Mouse (Mus musculus) CD8-positive naive resting alpha-beta T cell, adult 2 months (primary cell): ENCODE results near the gene Srcap.
"Not testable (repeated sequence)": the region's sequence is repeated elsewhere in the genome, so short reads cannot be mapped to it uniquely, and the experiment has no call there.

Experiments used
- DNase-seq, 2 experiments: peaks; one replicate each; pipeline ENCODE4 v3.0.0; 2022; ENCODE audit warnings: low read depth in 2 of 2, low spot score in 2 of 2

Gene Srcap

DNA sequence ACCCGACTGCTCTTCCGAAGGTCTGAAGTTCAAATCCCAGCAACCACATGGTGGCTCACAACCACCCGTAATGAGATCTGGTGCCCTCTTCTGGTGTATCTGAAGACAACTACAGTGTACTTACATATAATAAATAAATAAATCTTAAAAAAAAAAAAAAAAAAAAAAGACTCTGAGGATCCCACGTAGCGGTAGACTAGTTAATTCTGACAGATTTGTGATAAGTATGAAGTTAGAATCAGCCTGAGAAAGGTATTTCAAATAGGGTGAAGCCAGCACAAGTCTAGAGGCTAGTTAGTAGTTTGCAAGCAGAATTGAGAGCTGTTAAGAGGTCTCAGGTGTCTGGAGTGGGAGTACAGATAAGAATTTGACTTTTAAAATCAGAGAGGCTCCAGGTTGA lies 23.4 kb upstream of the Srcap start:
- not testable (repeated sequence) for DNase-seq

GRCm38 (mm10) chr7:127489982-127490381 lies 21.8 kb upstream of the Srcap start:
- DNase-seq: no peak

DNA sequence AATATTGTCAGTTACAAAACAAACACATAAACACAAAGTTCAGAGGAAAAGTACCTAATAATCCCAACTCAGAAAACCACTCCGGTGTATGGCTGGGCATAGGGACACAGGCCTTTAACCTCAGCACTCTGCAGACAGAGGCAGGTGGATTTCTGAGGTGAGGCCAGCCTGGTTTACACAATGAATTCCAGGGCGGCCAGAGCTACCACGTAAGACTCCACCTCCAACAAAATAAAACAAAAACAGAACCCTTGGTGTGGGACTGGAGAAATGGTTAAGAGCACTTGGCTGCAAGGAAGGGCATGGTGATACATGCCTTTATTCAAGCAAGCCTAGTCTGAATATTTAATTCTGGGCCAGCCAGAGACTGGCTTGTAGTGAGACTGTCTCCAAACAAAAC lies 19.9 kb upstream of the Srcap start:
- DNase-seq: no peak

- DNase-seq: no peak
These were observed 17.1 kb upstream of the Srcap start for GRCm38 (mm10) chr7:127494648-127495047.

DNA sequence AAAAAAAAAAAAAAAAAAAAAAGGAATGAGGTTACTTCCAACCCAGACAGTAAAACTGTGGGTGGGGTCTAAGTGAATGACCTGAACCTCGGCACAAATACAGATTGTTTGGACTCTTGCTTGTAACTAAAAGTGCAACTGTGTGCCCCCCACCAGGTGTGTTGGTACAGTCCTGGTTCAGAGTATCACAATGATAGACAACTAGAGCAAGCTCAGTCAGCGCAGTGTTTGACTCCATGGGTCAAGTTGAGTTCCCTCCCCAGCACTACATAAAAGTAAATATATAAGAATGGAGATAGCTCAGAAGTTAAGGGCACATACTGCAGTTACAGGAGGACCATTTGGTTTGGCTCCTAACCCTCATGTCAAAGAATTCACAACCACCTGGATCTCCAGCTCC lies 14.4 kb upstream of the Srcap start:
- no peak for DNase-seq

DNA sequence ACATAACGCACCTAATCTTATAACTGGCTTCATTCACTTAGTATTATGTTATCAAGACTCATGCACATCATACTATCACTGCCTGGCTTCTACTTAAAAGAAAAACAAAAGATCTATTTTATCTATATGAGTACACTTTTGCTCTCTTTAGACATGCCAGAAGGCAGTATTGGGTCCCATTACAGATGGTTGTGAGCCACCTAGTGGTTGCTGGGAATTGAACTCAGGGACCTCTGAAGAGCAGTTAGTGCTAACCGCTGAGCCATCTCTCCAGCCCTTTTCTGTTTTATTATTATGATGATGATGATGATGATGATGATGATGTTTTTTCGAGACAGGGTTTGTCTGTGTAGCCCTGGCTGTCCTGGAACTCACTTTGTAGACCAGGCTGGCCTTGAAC lies 13.4 kb upstream of the Srcap start:
- DNase-seq: peak in 1 of 2 experiments; percentile 50

DNA sequence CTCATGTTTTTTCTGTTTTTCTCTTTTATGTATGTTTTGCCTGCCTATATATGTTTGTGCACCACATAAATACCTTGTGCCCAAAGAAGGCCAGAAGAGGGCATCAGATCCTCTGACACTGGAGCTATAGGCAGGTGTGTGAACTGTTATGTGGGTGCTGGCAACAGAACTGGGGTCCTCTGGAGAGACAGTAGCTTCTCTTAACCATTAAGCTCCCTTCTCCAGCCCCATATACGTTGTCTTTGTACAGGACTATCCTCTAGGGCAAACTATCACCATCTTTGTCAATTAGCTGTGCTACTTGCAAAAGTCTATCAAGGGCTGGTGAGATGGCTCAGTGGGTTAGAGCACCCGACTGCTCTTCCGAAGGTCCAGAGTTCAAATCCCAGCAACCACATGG lies 3.5 kb upstream of the Srcap start:
- DNase-seq: no peak

DNA sequence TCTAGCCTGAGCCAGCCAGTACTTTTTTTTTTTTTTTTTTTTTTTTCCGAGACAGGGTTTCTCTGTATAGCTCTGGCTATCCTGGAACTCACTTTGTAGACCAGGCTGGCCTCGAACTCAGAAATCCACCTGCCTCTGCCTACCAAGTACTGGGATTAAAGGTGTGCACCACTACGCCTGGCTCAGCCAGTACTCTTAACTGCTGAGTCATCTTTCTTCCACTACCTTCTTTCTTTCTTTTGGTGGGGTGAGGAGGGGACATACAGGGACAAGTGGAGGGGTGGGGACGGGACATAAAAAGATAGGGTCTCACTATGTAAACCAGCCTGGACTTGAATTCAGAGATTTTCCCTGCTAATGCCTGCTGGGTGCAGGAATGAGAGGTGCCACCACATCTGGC lies 2.0 kb upstream of the Srcap start:
- not testable (repeated sequence) for DNase-seq

- DNase-seq: no peak
These were observed 542 bp upstream of the Srcap start for GRCm38 (mm10) chr7:127511241-127511640.

GRCm38 (mm10) chr7:127512231-127513015 lies 640 bp downstream of the Srcap start:
- peak; percentile 88 to 90 for DNase-seq

GRCm38 (mm10) chr7:127513016-127513390 lies 1.2 kb downstream of the Srcap start:
- peak; percentile 16 to 35 for DNase-seq

DNA sequence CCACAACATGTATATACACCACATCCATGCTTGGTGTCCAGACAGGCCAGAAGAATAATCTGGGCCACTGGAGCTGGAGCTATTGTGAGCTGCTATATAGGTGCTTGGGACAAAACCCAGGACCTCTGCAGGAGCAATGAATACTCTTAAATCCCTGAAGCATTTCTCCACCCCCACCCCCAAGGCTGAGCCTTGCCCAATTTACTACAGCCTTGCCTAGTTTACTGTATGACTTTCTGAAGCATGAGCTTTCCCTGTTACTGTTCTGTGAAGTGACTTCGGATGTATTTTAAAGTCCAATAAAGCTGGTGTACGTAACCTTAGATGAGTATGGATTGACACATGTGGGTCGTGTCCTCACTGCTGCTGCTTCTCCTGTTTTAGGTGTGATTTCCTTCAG lies 2.0 kb downstream of the Srcap start:
- no peak for DNase-seq

DNA sequence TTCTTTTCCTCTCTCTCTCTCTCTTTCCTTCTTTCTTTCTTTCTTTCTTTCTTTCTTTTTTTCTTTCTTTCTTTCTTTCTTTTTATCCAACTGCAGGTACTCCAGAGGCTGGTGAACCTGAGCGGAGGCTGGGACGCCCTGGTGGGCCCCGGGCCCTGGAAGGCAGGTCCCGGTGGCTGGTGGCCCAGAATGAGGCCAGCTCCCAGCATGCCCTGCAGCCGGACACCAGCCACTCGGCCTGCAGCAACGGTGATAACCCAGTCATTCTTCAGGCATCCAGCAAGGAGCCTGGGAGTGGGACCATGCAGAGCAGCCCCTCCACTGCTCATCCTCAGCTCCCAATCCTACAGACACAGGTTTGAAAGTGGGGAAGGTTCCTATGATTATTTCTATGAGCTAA lies 4.1 kb downstream of the Srcap start:
- DNase-seq: no peak

DNA sequence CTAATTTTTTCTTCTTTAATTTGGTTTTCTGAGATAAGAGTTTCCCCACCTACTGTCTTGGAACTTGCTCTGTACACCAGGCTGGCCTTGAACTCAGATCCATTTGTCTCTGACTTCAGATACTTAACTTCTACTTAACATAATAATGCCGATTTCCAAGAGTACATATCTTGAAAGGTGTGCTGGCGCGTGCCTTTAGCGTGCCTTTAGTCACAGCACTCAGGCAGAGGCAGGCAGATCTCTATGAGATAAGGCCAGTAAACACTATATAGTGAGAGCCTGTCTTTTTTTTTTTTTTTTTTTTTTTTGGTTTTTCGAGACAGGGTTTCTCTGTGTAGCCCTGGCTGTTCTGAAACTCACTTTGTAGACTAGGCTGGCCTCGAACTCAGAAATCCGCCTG lies 4.6 kb downstream of the Srcap start:
- no peak for DNase-seq

- DNase-seq: no peak
These were observed 7.5 kb downstream of the Srcap start, which contains the start of gene Gm42715 for GRCm38 (mm10) chr7:127519284-127519683. Gene Gm42715, plus strand, starts transcription at chr7:127519584.

DNA sequence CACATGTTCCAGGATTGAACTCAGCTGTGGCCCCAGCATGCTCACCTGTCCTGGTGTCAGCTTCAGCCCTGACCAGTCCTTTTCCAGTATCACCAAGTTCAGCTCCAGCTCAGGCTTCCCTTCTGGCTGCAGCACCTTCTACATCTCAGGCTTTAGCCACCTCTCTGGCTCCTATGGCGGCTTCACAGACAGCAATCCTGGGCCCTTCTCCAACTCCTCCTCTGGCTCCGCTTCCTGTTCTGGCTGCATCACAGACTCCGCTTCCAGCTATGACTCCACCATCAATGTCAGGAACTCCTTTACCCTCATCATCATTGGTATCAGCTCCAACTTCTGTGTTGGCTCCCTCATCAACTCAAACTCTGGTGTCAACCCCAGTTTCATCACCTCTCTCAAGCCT lies 29.9 kb downstream of the Srcap start:
- no peak for DNase-seq

- DNase-seq: no peak
These were observed 37.5 kb downstream of the Srcap start for GRCm38 (mm10) chr7:127549116-127549835.

DNA sequence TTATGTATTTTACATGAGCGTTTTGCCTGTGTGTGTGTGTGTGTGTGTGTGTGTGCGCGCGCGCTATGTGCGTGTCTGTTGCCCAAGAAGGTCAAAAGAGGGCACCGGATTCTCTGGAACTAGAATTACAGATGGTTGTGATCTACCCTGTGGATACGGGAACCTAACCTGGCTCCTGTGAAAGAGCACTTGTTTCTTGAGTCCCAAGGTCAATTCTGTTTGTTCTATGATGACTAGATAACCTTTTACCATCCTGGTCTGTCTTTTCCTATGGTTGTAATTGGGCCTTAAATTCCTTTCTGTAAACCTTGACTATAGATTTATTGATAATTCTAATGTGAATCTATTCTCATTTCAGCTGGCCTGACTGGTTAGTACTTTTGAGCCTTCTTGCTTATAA lies 39.8 kb downstream of the Srcap start:
- no peak for DNase-seq

- no peak for DNase-seq
These were observed 48.8 kb downstream of the Srcap start for GRCm38 (mm10) chr7:127560580-127560979.

DNA sequence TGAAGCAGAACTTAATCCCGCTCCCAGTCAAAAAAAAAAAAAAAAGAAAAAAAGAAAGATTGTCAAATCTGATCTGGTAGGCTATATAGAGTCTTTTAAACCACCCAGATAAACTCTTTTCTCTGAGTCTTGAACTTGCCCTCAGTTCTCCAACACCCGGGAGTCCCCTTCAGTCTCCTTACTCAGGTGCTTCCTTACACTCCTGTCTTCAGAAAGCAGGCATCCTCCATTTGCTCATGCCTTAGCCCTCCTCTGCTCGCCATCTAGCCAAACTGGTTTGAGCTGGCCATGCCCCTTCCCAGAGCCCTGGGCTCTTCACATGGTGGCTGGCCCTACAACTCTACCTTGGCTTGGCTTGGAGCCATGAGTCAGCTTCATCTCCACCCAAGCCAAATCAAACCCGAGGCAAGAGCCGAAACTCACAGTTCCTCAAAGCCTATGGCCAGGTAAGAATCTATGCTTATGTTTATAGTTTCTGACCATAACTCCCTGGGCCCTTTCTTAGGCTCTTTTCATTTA lies 49.6 kb downstream of the Srcap start, which contains the start of gene Tmem265:
Gene Tmem265 (plus strand): TSS at position 51 of the 519 bp plus-strand sequence.
- no peak for DNase-seq

GRCm38 (mm10) chr7:127564381-127565150 lies 52.8 kb downstream of the Srcap start:
- no peak for DNase-seq
